Mouse (Mus musculus) heart, embryonic 14.5 days (tissue): ENCODE results near the gene Gm10197. TPM values are rescaled to one million over a fixed set of nuclear protein-coding genes. Genes with fewer than 3 reads are reported as not detected.

Source experiments
- ATAC-seq: fragments of 200-750 bp; cut with Nextera tagmentation; 2 replicates; pipeline ENCODE4 v1.8.0; 2017; ENCODE audit warnings: low read depth, moderate TSS enrichment; ENCODE audit not compliant: insufficient number of reproducible peaks, insufficient read depth, low FRiP score
- H3K27ac ChIP-seq, 2 experiments: fragments of 200-500 bp in 1 of 2; fragments of 300-500 bp in 1 of 2; sonication (generic) in 1 of 2; replicated peaks in 1 of 2; 2 replicates each; pipeline ENCODE4 v1.5.1; 2012 to 2014; ENCODE audit warnings: low read depth in 2 of 2, low read length in 2 of 2, control low read depth in 1 of 2, mild to moderate bottlenecking in 1 of 2, mixed read lengths in 1 of 2; ENCODE audit not compliant: control insufficient read depth in 1 of 2, insufficient read depth in 1 of 2
- H3K27me3 ChIP-seq: fragments of 300-500 bp; sonication (generic); 2 replicates; pipeline ENCODE4 v1.6.1; 2014; ENCODE audit warnings: mild to moderate bottlenecking, low read length, control low read depth; ENCODE audit not compliant: control insufficient read depth, insufficient read depth
- H3K36me3 ChIP-seq: fragments of 300-500 bp; sonication (generic); 2 replicates; pipeline ENCODE4 v1.6.1; 2014; ENCODE audit warnings: mild to moderate bottlenecking, control low read depth, low read length, mixed read lengths; ENCODE audit not compliant: control insufficient read depth, insufficient read depth
- H3K4me1 ChIP-seq, 2 experiments: fragments of 200-500 bp in 1 of 2; fragments of 300-500 bp in 1 of 2; sonication (generic) in 1 of 2; 2 replicates each; pipeline ENCODE4 v1.6.1; 2012 to 2014; ENCODE audit warnings: low read length in 2 of 2, control low read depth in 1 of 2, mixed read lengths in 1 of 2; ENCODE audit not compliant: control insufficient read depth in 2 of 2, insufficient read depth in 2 of 2
- H3K4me2 ChIP-seq: fragments of 300-500 bp; sonication (generic); 2 replicates; pipeline ENCODE4 v1.6.1; 2014; ENCODE audit warnings: mild to moderate bottlenecking, low read length
- H3K4me3 ChIP-seq, 2 experiments: fragments of 200-500 bp in 1 of 2; fragments of 300-500 bp in 1 of 2; sonication (generic) in 1 of 2; 2 replicates each; pipeline ENCODE4 v1.5.1; 2012 to 2014; ENCODE audit warnings: low read length in 2 of 2, mild to moderate bottlenecking in 2 of 2, control low read depth in 1 of 2, low read depth in 1 of 2, moderate library complexity in 1 of 2; ENCODE audit not compliant: control insufficient read depth in 1 of 2, insufficient read depth in 1 of 2
- H3K9ac ChIP-seq: fragments of 300-500 bp; sonication (generic); 2 replicates; pipeline ENCODE4 v1.6.1; 2014; ENCODE audit warnings: mild to moderate bottlenecking, low read length
- H3K9me3 ChIP-seq: fragments of 300-500 bp; sonication (generic); 2 replicates; pipeline ENCODE4 v1.6.1; 2016; ENCODE audit warnings: low read length, control low read depth; ENCODE audit not compliant: control insufficient read depth
- WGBS: fragments of 180-500 bp; shearing (Covaris S2); extraction: QIAGEN DNeasy Blood & Tissue Kit; methylation state at CpG from one replicate; pipeline ENCODE4 v1.1.7; 2014; 5-methylcytosine and 5-hydroxymethylcytosine counted together
- polyA plus RNA-seq: library from polyadenylated mRNA; unstranded; fragments of >200 nt; fragmentation: Nextera tagmentation; extraction: Ambion mirVana; gene quantifications from 2 replicates; pipeline ENCODE4 v1.2.1, GENCODE M21; 2014

Gm10197 gene
- polyA plus RNA-seq, 1 experiment from 2014 or later = not detected

GRCm38 (mm10) chr19:53378421-53378820 lies 6.9 kb upstream of the Gm10197 start:
- H3K4me2 ChIP-seq = no peak overlapping the region
- H3K27me3 ChIP-seq = no peaks in the 10 kb centered on the region
- H3K9ac ChIP-seq = no peak overlapping the region
- no peaks in the 10 kb centered on the region for H3K9me3 ChIP-seq
- 92% methylated on average over 10 of the region's 10 CpGs for WGBS
- H3K36me3 ChIP-seq = peaks cover 95% of the 10 kb centered on the region
- no peak overlapping the region for H3K4me3 ChIP-seq
- no peak for ATAC-seq
- H3K4me1 ChIP-seq = no peaks in the 10 kb centered on the region
- no peak overlapping the region for H3K27ac ChIP-seq

- no peaks in the 10 kb centered on the region for H3K9me3 ChIP-seq
- no peak overlapping the region for H3K27ac ChIP-seq
- no peak for ATAC-seq
- no peak overlapping the region for H3K9ac ChIP-seq
- H3K4me3 ChIP-seq = no peak overlapping the region
- 84% methylated on average over 8 of the region's 8 CpGs for WGBS
- peaks cover 95% of the 10 kb centered on the region for H3K36me3 ChIP-seq
- H3K4me1 ChIP-seq = peaks cover 0 to 2% of the 10 kb centered on the region in 2 experiments; a peak in 1 of 4 replicates
- H3K4me2 ChIP-seq = no peak overlapping the region
- H3K27me3 ChIP-seq = no peaks in the 10 kb centered on the region
Measured at GRCm38 (mm10) chr19:53377652-53378051, 6.1 kb upstream of the Gm10197 start.

- Histone ChIP-seq H3K27me3 (no peaks in the 10 kb centered on the region), H3K9ac (no peak overlapping the region), H3K4me3 (no peak overlapping the region), H3K9me3 (no peaks in the 10 kb centered on the region), H3K27ac (no peak overlapping the region), H3K36me3 (peaks cover 93% of the 10 kb centered on the region), H3K4me1 (peaks cover 2 to 8% of the 10 kb centered on the region in 2 experiments; a peak in 2 of 4 replicates), H3K4me2 (no peak overlapping the region)
- no peak for ATAC-seq
- WGBS = 90% methylated on average over 9 of the region's 9 CpGs
Measured at GRCm38 (mm10) chr19:53375816-53376215, 4.2 kb upstream of the Gm10197 start.

GRCm38 (mm10) chr19:53375299-53375698 lies 3.7 kb upstream of the Gm10197 start:
- H3K36me3 ChIP-seq = peaks cover 90% of the 10 kb centered on the region

GRCm38 (mm10) chr19:53373570-53373969 lies 2.0 kb upstream of the Gm10197 start:
- Histone ChIP-seq H3K4me3 (no peak overlapping the region), H3K27me3 (no peaks in the 10 kb centered on the region), H3K9ac (no peak overlapping the region), H3K36me3 (peaks cover 76% of the 10 kb centered on the region), H3K4me2 (no peak overlapping the region), H3K4me1 (peaks cover 13 to 17% of the 10 kb centered on the region in 2 experiments), H3K9me3 (no peaks in the 10 kb centered on the region), H3K27ac (no peak overlapping the region)
- WGBS = 87% methylated on average over 2 of the region's 2 CpGs
- no peak for ATAC-seq

More at GRCm38 (mm10) chr19:53375299-53375698, 3.7 kb upstream of the Gm10197 start:
- H3K4me2 ChIP-seq = no peak overlapping the region
- WGBS = 90% methylated on average over 6 of the region's 6 CpGs
- no peak overlapping the region for H3K27ac ChIP-seq
- H3K9me3 ChIP-seq = no peaks in the 10 kb centered on the region
- H3K9ac ChIP-seq = no peak overlapping the region
- ATAC-seq = no peak
- no peaks in the 10 kb centered on the region for H3K27me3 ChIP-seq
- peaks cover 2 to 8% of the 10 kb centered on the region in 2 experiments; a peak in 2 of 4 replicates for H3K4me1 ChIP-seq
- H3K4me3 ChIP-seq = no peak overlapping the region

- no peak overlapping the region for H3K4me2 ChIP-seq
- no peak for ATAC-seq
- no peak overlapping the region for H3K9ac ChIP-seq
- H3K4me3 ChIP-seq = no peak overlapping the region
- H3K36me3 ChIP-seq = peaks cover 46% of the 10 kb centered on the region
- no peaks in the 10 kb centered on the region for H3K27me3 ChIP-seq
- H3K4me1 ChIP-seq = peaks cover 18 to 29% of the 10 kb centered on the region in 2 experiments
- H3K9me3 ChIP-seq = no peaks in the 10 kb centered on the region
- 74% methylated on average over 15 of the region's 15 CpGs for WGBS
- H3K27ac ChIP-seq = no peak overlapping the region
Measured at GRCm38 (mm10) chr19:53370233-53370632, 1.3 kb downstream of the Gm10197 start.

- Histone ChIP-seq H3K4me2 (peak overlapping the region; percentile 37), H3K9me3 (no peaks in the 10 kb centered on the region), H3K4me1 (peaks cover 20 to 35% of the 10 kb centered on the region in 2 experiments), H3K4me3 (no peak overlapping the region), H3K36me3 (peaks cover 39% of the 10 kb centered on the region), H3K27ac (0 out of 4 replicates have a peak overlapping the region, but pooled peaks of 1 of the 2 experiments have one; percentile 14), H3K27me3 (no peaks in the 10 kb centered on the region), H3K9ac (peak overlapping the region; percentile 8; the same call in 1 of the 2 replicates)
- WGBS = 30% methylated on average over 14 of the region's 14 CpGs
- ATAC-seq = no peak
Measured at GRCm38 (mm10) chr19:53369469-53370043, 2.0 kb downstream of the Gm10197 start.

- Histone ChIP-seq H3K4me2 (no peak overlapping the region), H3K4me3 (no peak overlapping the region), H3K4me1 (peaks cover 19 to 39% of the 10 kb centered on the region in 2 experiments), H3K36me3 (peaks cover 12% of the 10 kb centered on the region), H3K9me3 (no peaks in the 10 kb centered on the region), H3K9ac (no peak overlapping the region), H3K27ac (no peak overlapping the region), H3K27me3 (no peaks in the 10 kb centered on the region)
- ATAC-seq = no peak
- WGBS = 83% methylated on average over 7 of the region's 7 CpGs
Measured at GRCm38 (mm10) chr19:53366881-53367280, 4.7 kb downstream of the Gm10197 start.
